Mouse (Mus musculus) monocyte, adult 5-6 weeks (primary cell): Measurements from ENCODE around the gene Gm49630. TPM values are rescaled to one million over a fixed set of nuclear protein-coding genes. Genes with fewer than 3 reads are reported as not detected.

Source experiments
- total RNA-seq: library from RNA; stranded (forward); fragments of 200-1000, 200-491, 200-594 nt; gene quantifications from 3 replicates; pipeline ENCODE4 v1.2.3, GENCODE M21; 2017

Gm49630 gene
- total RNA-seq, 1 experiment from 2014 or later = not detected

Other genes starting within 250 kb of the Gm49630 start
- gene Rps6ka2, start 201.9 kb downstream of the Gm49630 start, total RNA-seq = 20.2 to 30.6 TPM (median 22.7 TPM) in 3 replicates
- gene Tcp10a, start 47.3 kb downstream of the Gm49630 start, total RNA-seq = 4.6 TPM in 1 of 3 replicates, not detected in the others
- not detected in 3 replicates for gene Ttll2, start 19.3 kb downstream of the Gm49630 start, total RNA-seq
- 0.43 TPM in 1 of 3 replicates, not detected in the others for gene Unc93a2, start 13.5 kb upstream of the Gm49630 start, total RNA-seq